Mouse (Mus musculus) myocyte (in vitro differentiated cells): Measurements from ENCODE around the gene Pcare.

ENCODE experiments used
- MYOD1 ChIP-seq, 3 experiments: IDR thresholded peaks; one replicate each; pipeline ENCODE4 v1.6.1; 2011; ENCODE audit warnings: control low read depth in 2 of 3, low read depth in 2 of 3, mild to moderate bottlenecking in 2 of 3, moderate library complexity in 1 of 3; ENCODE audit not compliant: insufficient read length in 2 of 3, control insufficient read depth in 1 of 3
- MYOG ChIP-seq, 3 experiments: IDR thresholded peaks; one replicate each; pipeline ENCODE4 v1.6.1; 2011; ENCODE audit warnings: control low read depth in 2 of 3, low read depth in 2 of 3, mild to moderate bottlenecking in 2 of 3; ENCODE audit not compliant: insufficient read length in 2 of 3, control insufficient read depth in 1 of 3, insufficient read depth in 1 of 3
- POLR2A ChIP-seq: IDR thresholded peaks from one replicate; pipeline ENCODE4 v1.6.1; 2011; ENCODE audit warnings: low read depth, mild to moderate bottlenecking, control low read depth, moderate library complexity; ENCODE audit not compliant: insufficient read length
- POLR2AphosphoS2 ChIP-seq: IDR thresholded peaks from one replicate; pipeline ENCODE4 v1.6.1; 2011; ENCODE audit warnings: low read depth, control low read depth; ENCODE audit not compliant: insufficient read length
- REST ChIP-seq: IDR thresholded peaks from one replicate; pipeline ENCODE4 v1.6.1; 2011; ENCODE audit warnings: mild to moderate bottlenecking, control low read depth, moderate library complexity; ENCODE audit not compliant: insufficient read depth, insufficient read length
- TCF12 ChIP-seq: IDR thresholded peaks from one replicate; pipeline ENCODE4 v1.6.1; 2011; ENCODE audit warnings: mild to moderate bottlenecking, control low read depth; ENCODE audit not compliant: poor library complexity, insufficient read depth, severe bottlenecking
- USF1 ChIP-seq: IDR thresholded peaks from one replicate; pipeline ENCODE4 v1.6.1; 2011; ENCODE audit warnings: low read depth, mild to moderate bottlenecking, control low read depth, moderate library complexity

DNA sequence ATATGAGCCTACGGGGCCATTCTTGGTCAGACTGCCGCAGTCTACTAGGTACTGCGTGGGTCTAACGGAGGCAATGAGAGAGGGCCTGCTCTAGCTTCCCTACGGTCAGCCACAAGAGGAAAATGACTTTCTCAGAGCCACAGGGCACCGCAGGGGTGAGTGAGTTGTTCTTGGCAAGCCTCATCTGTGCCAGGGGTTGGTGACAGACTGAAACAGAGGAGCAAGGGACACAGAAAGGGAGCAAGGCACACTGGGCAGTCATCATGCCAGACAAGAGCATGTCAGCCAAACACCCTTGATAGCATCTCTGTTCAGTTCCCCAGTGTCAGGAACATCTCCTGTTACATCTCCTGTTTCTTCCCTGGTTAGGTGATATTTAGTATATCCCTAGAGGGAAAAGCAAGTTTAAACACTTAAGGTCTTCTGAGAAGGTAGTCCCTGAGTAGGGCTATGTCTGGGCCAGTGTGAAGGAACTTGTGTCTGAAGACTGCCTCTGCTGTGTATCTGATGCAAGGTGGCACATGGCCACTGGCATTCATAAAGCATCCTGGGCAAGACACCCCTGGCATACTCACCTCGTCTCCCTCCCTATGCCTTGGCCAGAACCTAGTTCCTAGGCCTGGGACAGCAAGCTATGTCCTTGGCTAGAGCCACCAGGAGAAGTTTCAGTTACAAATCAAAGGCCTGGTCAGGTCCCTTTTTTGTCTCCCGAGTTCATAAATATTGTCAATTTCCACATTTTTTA, 34.6 kb downstream of the Pcare start:
- no peak for TF ChIP-seq POLR2A
- no peak for TF ChIP-seq MYOG (IDR thresholded peaks at IDR 0.05; ENCODE audit: control insufficient read depth in 1 of 3, insufficient read depth in 1 of 3, insufficient read length in 2 of 3, low read depth in 2 of 3)
- no peak for TF ChIP-seq TCF12
- TF ChIP-seq MYOD1 (IDR thresholded peaks at IDR 0.05; ENCODE audit: control insufficient read depth in 1 of 3, insufficient read length in 2 of 3, low read depth in 2 of 3) = no peak
- TF ChIP-seq USF1 = no peak
- no peak for TF ChIP-seq POLR2AphosphoS2
- no peak for TF ChIP-seq REST
